Mouse (Mus musculus) MN1 (cell line): Measurements from ENCODE around the gene Eepd1.

Source experiments
- DNase-seq: peaks from one replicate; pipeline ENCODE4 v3.0.0-alpha.2; 2016; ENCODE audit warnings: low spot score

Gene Eepd1

DNA sequence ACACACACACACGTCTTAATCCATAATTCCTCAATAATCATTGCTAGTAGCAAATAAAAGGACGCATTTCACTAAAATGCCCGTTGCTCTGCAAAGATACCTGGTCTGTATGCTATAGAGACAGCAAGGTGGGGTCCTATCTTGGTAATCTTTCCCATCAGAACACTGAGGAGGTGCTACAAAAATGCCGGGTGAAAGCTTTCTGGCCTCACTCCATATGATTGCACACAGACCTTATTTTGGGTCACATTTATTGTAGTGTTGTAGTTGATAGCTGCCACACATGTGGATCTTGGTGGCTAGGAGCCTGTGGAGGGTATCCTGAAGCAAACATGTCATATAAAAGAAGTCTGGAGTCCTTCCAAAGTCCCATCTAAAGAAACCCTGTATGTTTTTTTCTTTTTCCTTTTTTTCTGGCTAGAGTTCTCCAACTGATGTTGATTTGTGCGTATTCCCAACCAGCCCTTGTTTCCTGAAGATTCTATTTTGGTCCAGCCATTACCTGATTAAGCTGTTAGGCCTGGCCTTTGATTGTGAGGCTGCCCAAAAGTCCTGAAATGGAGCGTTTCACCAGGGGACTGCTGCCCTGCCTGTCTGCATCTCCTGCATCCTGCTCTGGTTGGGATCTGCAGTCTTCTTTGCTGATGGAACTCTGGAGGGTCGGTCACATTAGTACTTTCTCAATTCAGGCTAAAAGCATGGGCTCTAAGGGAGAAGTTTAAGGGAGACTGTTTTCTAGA, 8.0 kb downstream of the Eepd1 start:
- DNase-seq = no peak

- no peak for DNase-seq
These were observed 9.2 kb downstream of the Eepd1 start for GRCm38 (mm10) chr9:25490278-25491145.

- DNase-seq = no peak
These were observed 12.6 kb downstream of the Eepd1 start for GRCm38 (mm10) chr9:25493918-25494317.

GRCm38 (mm10) chr9:25495601-25496000, 14.3 kb downstream of the Eepd1 start:
- no peak for DNase-seq

- no peak for DNase-seq
These were observed 14.8 kb downstream of the Eepd1 start for GRCm38 (mm10) chr9:25496196-25496595.

DNA sequence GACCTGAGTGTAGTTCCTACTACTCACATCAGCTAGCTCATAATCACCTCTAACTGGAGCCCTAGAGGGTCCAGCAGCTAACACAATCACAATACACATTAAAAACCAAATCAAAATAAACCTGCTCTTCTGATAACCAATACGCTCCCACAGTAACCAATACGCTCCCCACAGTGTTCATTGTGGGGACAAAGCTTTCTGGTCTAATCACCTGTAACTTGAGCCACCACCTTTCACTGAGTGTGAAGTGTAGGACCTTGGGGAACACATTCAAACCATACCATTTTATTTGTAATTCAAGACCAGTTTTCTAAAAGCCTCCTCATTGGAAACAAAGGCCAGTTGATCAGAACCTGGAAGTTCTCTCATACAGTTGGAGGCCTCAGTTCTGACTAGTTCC, 15.4 kb downstream of the Eepd1 start:
- DNase-seq = no peak

DNA sequence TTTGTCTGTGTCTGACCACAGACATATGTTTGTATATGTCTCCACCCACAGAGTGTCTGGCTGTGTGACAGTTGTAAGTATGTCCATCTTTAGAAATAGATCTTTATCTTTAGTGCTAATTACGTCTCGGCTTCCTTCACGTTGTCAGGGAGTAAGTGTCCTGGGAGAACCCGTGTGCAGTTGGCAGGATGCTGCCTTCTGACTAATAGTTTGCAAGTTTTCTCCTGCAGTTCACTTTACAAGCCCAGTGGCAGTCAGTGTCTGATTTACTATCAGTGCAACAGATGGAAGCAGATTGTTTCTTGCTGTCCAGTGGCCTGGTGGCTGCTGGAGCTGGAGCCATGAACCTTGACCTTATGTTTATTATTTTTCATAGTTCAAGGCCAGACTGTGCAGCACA, 17.4 kb downstream of the Eepd1 start:
- no peak for DNase-seq

DNA sequence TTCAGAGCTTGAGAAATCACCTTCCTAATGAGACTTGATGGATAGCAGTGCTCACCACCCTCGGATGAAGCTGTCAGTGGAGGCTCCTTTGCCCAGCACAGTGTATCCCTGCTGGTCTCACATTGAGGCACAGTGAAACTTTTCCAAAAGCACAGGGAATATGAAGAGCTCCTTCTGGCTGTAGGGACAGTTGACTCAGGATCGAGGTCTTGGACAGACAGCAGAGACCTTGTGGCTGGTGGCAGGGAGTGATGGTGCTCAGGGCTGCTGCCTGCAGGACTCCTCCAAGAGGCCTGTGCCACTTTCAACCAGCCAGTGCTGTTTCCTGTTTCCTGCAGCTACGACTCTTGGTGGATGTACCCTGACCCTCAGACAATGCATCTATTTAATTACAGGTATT, 18.0 kb downstream of the Eepd1 start:
- no peak for DNase-seq

DNA sequence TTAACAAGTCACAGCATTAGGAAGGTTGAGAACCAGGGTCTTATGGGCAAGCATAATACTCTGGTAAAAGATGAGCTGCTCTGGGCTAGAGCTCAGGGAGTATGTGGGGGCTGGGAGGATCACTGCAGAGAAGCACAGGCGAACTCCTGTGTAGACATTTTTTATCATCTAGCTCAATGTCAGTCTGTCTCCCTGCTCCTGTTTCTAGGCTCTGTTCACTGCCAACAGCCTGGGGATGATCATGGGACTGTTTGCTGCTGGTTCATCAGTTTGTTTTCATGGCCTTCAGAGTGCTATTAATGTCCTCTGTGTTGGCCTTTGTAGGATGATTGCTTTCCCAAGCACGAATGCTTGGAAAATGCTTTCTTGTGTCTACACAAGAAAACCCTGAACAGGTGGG, 18.7 kb downstream of the Eepd1 start:
- DNase-seq = no peak

- no peak for DNase-seq
These were observed 27.5 kb downstream of the Eepd1 start for GRCm38 (mm10) chr9:25508825-25509224.

DNA sequence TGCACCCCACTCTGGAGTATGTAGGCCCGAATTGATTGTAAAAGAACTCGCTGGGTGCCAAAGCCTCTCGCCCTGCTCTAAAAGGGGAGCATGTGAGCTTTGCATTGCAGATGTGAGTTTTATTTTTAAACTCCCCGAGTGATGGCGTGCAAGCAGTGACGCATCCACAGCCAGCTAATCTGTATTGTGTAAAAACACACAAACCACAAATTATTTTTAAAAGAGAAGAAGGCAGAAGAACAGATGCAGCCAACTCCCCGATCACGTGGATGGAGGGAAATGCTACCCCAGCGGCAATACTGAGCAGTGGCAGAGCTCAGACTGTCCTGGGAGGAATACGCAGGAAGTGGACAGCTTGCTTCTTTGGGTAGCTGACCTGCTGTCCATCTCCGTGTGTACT, 29.2 kb downstream of the Eepd1 start:
- no peak for DNase-seq

- no peak for DNase-seq
These were observed 31.7 kb downstream of the Eepd1 start for GRCm38 (mm10) chr9:25513050-25513449.

DNA sequence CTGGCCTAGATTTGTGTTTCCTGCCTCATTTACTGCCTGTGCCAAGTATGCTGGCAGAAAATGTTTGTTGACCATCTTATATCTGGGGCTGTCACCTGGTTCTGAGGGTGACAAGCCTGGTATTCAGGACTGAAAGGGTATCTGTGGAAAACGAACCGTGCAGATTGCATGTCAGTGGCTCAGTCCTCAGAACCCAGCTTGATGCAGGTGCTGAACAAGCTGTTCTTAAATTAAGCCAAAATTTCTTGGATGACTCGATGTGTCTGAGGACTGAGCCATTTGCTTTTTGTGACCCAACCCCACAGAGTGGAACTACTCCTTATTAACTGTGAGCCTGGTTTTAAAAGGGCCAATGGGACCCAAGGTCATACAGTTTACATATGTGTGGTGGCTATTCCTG, 32.2 kb downstream of the Eepd1 start:
- no peak for DNase-seq

GRCm38 (mm10) chr9:25516640-25517039, 35.3 kb downstream of the Eepd1 start:
- no peak for DNase-seq

GRCm38 (mm10) chr9:25517982-25518381, 36.6 kb downstream of the Eepd1 start:
- DNase-seq = no peak

GRCm38 (mm10) chr9:25519193-25519592, 37.8 kb downstream of the Eepd1 start:
- DNase-seq = no peak

DNA sequence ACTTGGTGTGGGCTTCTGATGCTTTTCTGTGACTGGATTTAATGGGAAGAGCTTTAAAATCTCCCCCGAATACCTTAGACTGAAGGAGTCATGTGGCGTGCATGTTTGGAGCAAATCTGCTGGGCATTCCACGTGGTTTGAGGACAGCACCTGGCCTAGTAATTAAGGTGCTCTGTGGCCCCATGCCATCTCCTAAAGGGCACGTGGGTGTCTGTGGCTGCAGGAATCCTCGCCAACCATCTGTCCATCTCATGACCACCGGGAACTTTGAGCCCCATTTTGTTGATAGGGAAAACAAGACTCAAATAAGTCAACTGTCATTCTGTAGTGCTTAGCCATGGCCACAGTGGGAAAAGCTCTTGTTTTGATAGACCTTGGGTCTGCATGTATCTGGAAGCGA, 39.5 kb downstream of the Eepd1 start:
- DNase-seq = no peak

DNA sequence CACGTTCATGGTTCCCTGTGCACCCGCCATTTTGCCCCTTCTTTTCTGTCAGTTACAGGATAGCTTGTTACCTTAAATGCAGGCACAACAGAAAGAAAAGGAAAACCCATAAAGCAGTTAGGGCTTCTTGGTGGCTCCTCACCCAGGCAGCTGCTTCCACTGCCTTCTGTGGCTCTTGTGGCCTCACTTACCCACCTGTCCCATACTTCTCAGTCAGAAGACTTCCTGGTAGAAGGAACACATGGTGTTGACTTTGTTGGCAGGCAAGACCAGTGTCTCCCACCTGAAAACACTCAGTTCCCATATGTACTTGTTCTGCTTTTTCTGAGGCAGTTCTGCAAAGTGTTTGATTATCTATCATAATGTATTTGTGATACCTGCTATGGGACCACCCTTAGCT, 40.5 kb downstream of the Eepd1 start:
- no peak for DNase-seq

DNA sequence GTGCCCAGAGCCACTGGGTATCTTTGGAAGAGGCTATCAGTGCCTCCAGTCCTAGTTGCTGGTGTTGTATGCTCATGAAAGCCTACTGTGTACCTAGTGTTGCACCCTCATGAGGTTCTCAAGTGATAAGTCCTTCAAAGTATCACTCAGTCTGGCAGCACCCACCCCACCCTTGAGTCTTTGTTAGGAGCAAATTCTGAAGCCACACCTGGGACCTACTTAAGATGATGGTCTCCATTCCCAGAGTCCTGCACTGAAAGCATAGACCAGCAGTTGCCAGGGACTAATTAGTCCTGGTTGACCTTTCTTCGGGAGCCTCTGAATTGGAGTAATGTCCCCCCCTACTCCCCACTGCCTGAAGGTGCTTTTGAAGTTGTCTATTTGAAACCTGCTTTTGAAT, 45.2 kb downstream of the Eepd1 start:
- DNase-seq = no peak

DNA sequence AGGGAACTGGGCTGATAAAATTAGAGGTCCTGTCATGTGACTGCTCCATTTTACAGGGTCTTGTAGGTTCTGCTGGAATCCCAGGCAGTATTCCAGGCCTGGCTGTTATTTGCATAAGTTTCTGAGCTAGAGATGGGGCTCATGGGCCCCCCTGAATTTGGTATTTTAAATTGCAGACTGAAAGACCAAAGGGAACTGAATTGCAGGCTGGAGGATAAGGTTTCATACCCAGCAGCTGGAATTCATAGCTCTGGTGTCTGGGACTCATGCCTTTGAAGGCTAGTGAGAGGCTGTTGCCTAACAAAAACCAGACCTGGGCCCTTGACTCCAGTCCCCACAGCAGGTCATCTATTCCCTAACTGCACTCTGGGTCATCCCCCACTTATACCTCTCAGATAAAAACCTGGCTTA, 45.6 kb downstream of the Eepd1 start:
- DNase-seq = peak; percentile 33

- DNase-seq = no peak
These were observed 46.2 kb downstream of the Eepd1 start for GRCm38 (mm10) chr9:25527359-25528038.

DNA sequence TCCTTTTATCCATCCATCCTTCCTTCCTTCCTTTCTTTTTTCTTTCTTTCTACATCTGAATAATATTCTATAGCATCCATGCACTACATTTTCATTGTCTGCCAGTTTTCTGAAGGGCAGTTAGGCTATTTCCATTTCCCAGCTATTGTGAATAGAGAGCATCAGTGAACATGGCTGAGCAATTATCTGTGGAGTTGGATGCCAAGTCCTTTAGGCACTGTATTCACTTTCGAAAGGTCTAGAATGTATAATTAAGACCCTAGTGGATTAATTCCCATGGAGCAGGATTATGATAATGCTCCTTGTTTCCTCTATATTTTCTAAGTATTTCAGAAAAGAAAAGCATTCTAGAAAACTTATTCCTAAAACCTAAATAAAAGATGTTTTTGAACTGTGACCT, 50.3 kb downstream of the Eepd1 start:
- DNase-seq = no peak

DNA sequence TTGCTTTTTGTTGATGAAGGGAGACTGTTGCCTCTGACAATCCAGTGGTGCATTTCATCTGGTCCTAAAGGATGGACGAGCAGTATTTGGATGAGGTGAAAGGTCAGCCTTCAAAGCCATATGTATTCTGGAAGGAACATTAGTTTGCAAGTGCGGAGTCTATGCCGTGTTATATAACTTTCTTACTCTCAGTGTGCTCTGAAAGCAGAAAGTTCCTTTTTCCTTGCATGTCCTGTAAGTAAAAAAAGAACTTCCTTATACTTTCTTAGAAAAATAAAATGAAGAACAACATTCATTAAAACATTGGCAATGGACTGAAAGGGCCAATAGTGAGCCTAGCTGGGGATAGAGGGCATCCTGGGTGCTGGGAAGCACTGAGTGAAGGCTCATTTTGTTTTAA, 50.8 kb downstream of the Eepd1 start:
- no peak for DNase-seq
